Mouse (Mus musculus): ENCODE results near the gene Sash1. TPM values are rescaled to one million over a fixed set of nuclear protein-coding genes. Genes with fewer than 3 reads are reported as not detected.

Sash1 gene
- polyA plus RNA-seq, 1 experiment from 2014 or later: 2.6 TPM

DNA sequence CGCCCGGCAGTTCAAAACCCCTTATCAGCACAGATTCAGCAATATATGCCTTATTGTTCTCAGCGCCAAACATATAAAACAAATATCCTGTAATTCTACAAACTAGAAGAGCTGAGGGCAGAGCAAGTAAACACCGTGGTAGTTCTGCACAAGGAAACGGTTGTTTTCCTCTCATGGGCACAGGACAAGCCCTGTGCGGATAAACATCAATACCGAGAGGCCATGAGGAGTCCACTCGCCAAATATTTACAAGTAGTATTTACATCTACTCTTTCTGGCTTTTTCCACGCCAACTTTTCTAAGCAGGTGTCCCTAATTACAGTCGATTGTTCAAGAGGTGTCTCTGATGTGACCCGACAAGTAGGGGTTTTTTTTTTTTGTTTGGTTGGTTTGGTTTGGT lies 669 bp downstream of the Sash1 start:
- Histone ChIP-seq H3K27me3 (ENCODE audit: control insufficient read depth, insufficient read depth, low read length) (no peaks in the 10 kb centered on the region), H3K4me3 (ENCODE audit: low read length) (peak overlapping the region; percentile 63), H3K36me3 (ENCODE audit: control insufficient read depth, insufficient read depth) (no peaks in the 10 kb centered on the region), H3K4me1 (ENCODE audit: control insufficient read depth, insufficient read depth, low read length) (peaks cover 16% of the 10 kb centered on the region), H3K9ac (ENCODE audit: low read length) (peak overlapping the region; percentile 89), H3K27ac (ENCODE audit: low read length) (peak overlapping the region; percentile 98), H3K9me3 (replicated peaks; ENCODE audit: control insufficient read depth, low read length) (no peaks in the 10 kb centered on the region), H3K4me2 (ENCODE audit: low read depth, low read length) (peak overlapping the region; percentile 78)
- no peak for ATAC-seq (replicated peaks; ENCODE audit: extremely low read depth, insufficient read depth, low FRiP score)
- WGBS: 2% methylated on average over 11 of the region's 11 CpGs

DNA sequence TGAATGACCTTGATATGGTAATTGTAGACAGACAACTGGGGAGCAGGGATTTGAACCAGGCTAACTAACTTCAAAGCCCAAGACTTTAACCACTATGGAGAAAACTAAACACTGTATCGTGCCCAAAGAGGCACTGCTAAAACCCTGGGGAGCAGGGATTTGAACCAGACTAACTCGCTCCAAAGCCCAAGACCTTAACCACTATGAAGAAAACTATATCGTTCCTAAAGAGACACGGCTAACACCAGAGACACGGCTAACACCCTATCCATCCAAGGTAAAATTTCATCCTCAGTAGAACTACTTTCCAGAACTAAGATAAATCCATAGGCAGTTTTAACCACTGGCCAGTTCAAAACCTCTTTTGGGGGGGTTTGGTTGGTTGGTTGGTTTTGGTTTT lies 1.3 kb downstream of the Sash1 start:
- Histone ChIP-seq H3K36me3 (ENCODE audit: control insufficient read depth, insufficient read depth) (no peaks in the 10 kb centered on the region), H3K4me3 (ENCODE audit: low read length) (peak overlapping the region; percentile 63), H3K27me3 (ENCODE audit: control insufficient read depth, insufficient read depth, low read length) (no peaks in the 10 kb centered on the region), H3K4me2 (ENCODE audit: low read depth, low read length) (peak overlapping the region; percentile 78), H3K4me1 (ENCODE audit: control insufficient read depth, insufficient read depth, low read length) (peaks cover 16% of the 10 kb centered on the region), H3K9me3 (replicated peaks; ENCODE audit: control insufficient read depth, low read length) (no peaks in the 10 kb centered on the region), H3K27ac (ENCODE audit: low read length) (0 out of 2 replicates have a peak overlapping the region, but pooled peaks have one; percentile 98), H3K9ac (ENCODE audit: low read length) (0 out of 2 replicates have a peak overlapping the region, but pooled peaks have one; percentile 26)
- 43% methylated on average over 5 of the region's 5 CpGs for WGBS
- no peak for ATAC-seq (replicated peaks; ENCODE audit: extremely low read depth, insufficient read depth, low FRiP score)

DNA sequence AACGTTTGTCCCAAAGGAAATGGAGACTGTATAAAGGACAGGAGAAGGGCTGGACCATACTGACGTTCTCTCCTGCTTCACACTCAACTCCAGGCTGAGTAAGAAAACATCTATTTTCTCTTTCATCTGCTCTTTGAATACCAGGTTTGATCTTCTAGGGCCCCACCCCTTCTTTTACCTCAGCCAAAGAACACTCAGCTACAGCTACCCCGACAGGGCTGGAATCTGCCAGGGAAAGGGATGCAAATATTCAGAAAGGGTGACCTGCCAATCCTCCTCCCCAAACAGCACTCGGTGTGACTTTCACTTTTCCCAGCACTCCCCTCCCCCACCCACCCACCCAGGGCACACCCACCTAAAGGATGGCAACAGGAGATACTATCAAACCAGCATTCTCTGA lies 2.2 kb downstream of the Sash1 start:
- H3K4me3 ChIP-seq (ENCODE audit: low read length): peak overlapping the region; percentile 26
- H3K27me3 ChIP-seq (ENCODE audit: control insufficient read depth, insufficient read depth, low read length): no peaks in the 10 kb centered on the region
- no peak for ATAC-seq (replicated peaks; ENCODE audit: extremely low read depth, insufficient read depth, low FRiP score)
- 8% methylated on average over 4 of the region's 4 CpGs for WGBS
- no peak overlapping the region for H3K27ac ChIP-seq (ENCODE audit: low read length)
- peaks cover 16% of the 10 kb centered on the region for H3K4me1 ChIP-seq (ENCODE audit: control insufficient read depth, insufficient read depth, low read length)
- peak overlapping the region; percentile 61 for H3K4me2 ChIP-seq (ENCODE audit: low read depth, low read length)
- H3K9ac ChIP-seq (ENCODE audit: low read length): no peak overlapping the region
- H3K36me3 ChIP-seq (ENCODE audit: control insufficient read depth, insufficient read depth): no peaks in the 10 kb centered on the region
- no peaks in the 10 kb centered on the region for H3K9me3 ChIP-seq (replicated peaks; ENCODE audit: control insufficient read depth, low read length)

DNA sequence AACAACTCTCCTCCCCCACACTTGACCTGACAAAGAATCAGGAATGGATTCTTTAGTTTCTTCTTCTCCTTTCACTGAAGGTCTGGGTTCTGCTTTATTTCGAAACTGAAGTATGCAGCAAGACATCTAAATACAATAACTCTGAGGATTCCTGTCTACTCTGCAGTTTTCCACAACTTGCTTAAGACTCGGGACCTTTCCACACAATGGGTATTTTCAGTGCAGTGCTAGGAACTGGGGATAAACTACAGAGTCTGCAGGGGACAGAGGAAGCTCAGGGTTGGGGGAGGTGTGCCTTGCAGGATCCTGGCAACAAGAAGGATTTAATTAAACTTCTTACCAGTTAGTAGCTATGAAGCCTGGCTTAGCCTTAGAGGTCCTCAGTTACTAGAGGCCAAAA lies 4.1 kb downstream of the Sash1 start:
- Histone ChIP-seq H3K27ac (ENCODE audit: low read length) (no peak overlapping the region), H3K4me3 (ENCODE audit: low read length) (no peak overlapping the region), H3K9ac (ENCODE audit: low read length) (no peak overlapping the region), H3K27me3 (ENCODE audit: control insufficient read depth, insufficient read depth, low read length) (no peaks in the 10 kb centered on the region), H3K36me3 (ENCODE audit: control insufficient read depth, insufficient read depth) (peaks cover 2% of the 10 kb centered on the region; the same call in 1 of the 2 replicates), H3K9me3 (replicated peaks; ENCODE audit: control insufficient read depth, low read length) (0 out of 2 replicates have a peak, but pooled peaks cover 2% of the 10 kb centered on the region), H3K4me1 (ENCODE audit: control insufficient read depth, insufficient read depth, low read length) (peaks cover 12% of the 10 kb centered on the region), H3K4me2 (ENCODE audit: low read depth, low read length) (no peak overlapping the region)
- ATAC-seq (replicated peaks; ENCODE audit: extremely low read depth, insufficient read depth, low FRiP score): no peak
- WGBS: 52% methylated on average over 2 of the region's 2 CpGs

DNA sequence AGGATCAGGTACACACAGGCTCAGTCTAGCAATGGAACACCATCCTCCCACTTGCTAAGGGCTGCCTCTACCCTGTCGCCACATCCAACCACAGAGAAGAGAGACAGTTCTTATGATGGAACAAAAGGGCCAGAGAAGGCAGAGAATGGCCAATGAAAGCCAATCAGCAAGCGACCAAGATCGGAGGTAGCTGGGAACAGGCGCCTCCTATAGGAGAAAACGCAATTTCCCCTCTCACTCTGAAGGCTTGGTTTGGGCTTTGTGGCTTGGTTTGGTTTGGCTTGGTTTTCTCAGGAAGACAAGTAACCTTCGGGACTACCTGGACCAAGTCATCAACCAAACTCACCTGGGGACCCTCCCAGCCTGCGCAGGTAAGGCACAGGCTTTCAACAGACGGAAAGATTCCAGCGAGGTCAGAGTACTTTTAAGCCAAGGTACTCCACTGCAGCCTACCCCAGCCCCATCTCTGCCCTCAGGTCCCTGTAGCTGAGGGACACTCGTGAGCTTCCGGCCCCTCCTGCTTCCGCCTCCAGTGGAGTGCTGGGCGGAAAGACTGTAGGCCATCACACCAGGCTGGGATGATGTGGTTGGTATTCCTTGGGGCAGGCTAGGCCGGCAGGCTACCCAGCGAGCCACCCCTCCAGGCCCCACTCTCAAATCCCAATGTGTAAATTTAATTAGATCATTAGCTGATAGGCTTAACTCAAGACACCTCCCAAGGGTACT lies 4.8 kb downstream of the Sash1 start:
- H3K4me2 ChIP-seq (ENCODE audit: low read depth, low read length): no peak overlapping the region
- no peaks in the 10 kb centered on the region for H3K27me3 ChIP-seq (ENCODE audit: control insufficient read depth, insufficient read depth, low read length)
- peaks cover 2% of the 10 kb centered on the region; the same call in 1 of the 2 replicates for H3K36me3 ChIP-seq (ENCODE audit: control insufficient read depth, insufficient read depth)
- H3K9ac ChIP-seq (ENCODE audit: low read length): no peak overlapping the region
- no peak for ATAC-seq (replicated peaks; ENCODE audit: extremely low read depth, insufficient read depth, low FRiP score)
- 0 out of 2 replicates have a peak, but pooled peaks cover 2% of the 10 kb centered on the region for H3K9me3 ChIP-seq (replicated peaks; ENCODE audit: control insufficient read depth, low read length)
- peaks cover 12% of the 10 kb centered on the region for H3K4me1 ChIP-seq (ENCODE audit: control insufficient read depth, insufficient read depth, low read length)
- no peak overlapping the region for H3K27ac ChIP-seq (ENCODE audit: low read length)
- 74% methylated on average over 15 of the region's 15 CpGs for WGBS
- H3K4me3 ChIP-seq (ENCODE audit: low read length): no peak overlapping the region

DNA sequence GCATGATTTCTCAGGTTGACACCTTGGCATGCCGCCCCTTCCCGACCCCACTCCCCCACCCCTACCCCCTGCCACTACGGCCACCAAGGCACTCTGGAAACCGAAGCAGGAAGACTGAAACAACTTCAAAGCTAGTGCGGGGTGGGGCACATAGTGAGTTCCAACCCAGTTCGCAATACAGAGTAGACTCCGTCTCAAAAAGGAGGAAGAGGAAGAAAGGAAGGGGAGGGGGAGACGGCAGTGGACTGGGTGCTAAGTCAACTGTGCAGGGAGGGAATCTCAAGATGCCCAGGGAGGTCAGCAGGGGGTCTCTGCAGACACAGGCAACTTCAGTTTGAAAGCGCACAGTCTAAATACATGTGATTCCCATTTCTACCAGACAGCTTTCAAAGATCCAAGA lies 7.0 kb downstream of the Sash1 start:
- peak overlapping the region; percentile 15 for H3K4me2 ChIP-seq (ENCODE audit: low read depth, low read length)
- ATAC-seq (replicated peaks; ENCODE audit: extremely low read depth, insufficient read depth, low FRiP score): no peak
- 29% methylated on average over 9 of the region's 9 CpGs for WGBS
- H3K27me3 ChIP-seq (ENCODE audit: control insufficient read depth, insufficient read depth, low read length): no peaks in the 10 kb centered on the region
- peaks cover 7% of the 10 kb centered on the region for H3K4me1 ChIP-seq (ENCODE audit: control insufficient read depth, insufficient read depth, low read length)
- no peak overlapping the region for H3K4me3 ChIP-seq (ENCODE audit: low read length)
- H3K27ac ChIP-seq (ENCODE audit: low read length): no peak overlapping the region
- H3K9me3 ChIP-seq (replicated peaks; ENCODE audit: control insufficient read depth, low read length): 0 out of 2 replicates have a peak, but pooled peaks cover 2% of the 10 kb centered on the region
- no peak overlapping the region for H3K9ac ChIP-seq (ENCODE audit: low read length)
- peaks cover 2% of the 10 kb centered on the region; the same call in 1 of the 2 replicates for H3K36me3 ChIP-seq (ENCODE audit: control insufficient read depth, insufficient read depth)

DNA sequence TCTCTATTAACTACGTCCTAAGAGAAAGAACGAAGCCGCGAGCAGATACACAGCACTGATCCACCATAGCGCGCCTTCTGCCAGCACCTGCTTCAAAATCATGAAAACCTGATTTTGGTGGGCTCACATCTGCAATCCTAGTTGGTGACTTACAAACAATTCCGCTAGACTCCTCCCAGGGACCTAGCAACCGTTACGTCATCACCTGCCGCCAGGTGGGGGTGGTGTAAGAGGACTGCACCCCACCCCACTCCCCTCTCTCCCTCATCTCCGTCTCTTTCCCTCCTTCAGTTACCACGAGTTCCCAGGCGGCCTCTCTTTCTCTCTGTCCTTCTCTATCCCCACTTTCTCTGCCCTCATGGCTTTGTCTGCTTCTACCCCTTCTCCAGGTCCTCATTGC lies 7.5 kb downstream of the Sash1 start:
- Histone ChIP-seq H3K9ac (ENCODE audit: low read length) (no peak overlapping the region), H3K9me3 (replicated peaks; ENCODE audit: control insufficient read depth, low read length) (0 out of 2 replicates have a peak, but pooled peaks cover 2% of the 10 kb centered on the region), H3K4me3 (ENCODE audit: low read length) (no peak overlapping the region), H3K27ac (ENCODE audit: low read length) (no peak overlapping the region), H3K4me2 (ENCODE audit: low read depth, low read length) (peak overlapping the region; percentile 15), H3K36me3 (ENCODE audit: control insufficient read depth, insufficient read depth) (peaks cover 2% of the 10 kb centered on the region; the same call in 1 of the 2 replicates), H3K4me1 (ENCODE audit: control insufficient read depth, insufficient read depth, low read length) (peaks cover 3% of the 10 kb centered on the region), H3K27me3 (ENCODE audit: control insufficient read depth, insufficient read depth, low read length) (no peaks in the 10 kb centered on the region)
- no peak for ATAC-seq (replicated peaks; ENCODE audit: extremely low read depth, insufficient read depth, low FRiP score)
- 71% methylated on average over 13 of the region's 13 CpGs for WGBS

DNA sequence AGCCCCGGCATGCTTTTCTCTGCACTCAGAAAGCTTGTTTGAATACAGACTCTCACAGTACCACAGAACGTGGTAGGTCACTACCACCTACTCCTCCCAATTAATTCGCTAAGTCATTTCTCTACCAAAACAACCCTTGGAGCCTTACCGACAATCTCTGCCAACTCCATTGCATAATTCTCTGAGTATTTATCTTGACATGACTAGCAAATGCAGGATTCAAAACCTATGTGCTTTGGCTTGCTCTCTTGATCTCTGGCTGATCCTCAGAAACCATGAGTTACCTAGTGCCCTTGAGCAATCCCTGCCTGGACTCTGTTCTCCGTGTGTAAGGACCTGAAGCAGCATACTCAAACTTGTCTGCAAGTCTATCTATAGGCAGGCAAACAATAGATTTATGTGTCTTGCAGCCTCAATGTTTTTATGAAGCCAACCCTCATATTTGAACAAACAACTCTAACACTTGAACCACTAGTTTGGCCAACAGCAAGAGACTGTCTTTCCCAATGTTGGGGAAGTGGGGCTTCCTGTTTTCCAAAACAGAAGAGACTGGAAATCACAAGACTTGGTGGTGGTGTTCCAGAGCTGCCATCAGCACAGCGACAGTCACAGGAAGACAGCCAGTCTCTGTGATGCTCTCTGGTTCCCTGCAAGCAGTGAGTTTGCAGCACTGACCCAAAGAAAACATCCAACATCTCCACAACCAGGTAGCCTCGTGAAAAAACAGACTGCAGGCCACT lies 12.1 kb downstream of the Sash1 start:
- Histone ChIP-seq H3K27me3 (ENCODE audit: control insufficient read depth, insufficient read depth, low read length) (no peaks in the 10 kb centered on the region), H3K36me3 (ENCODE audit: control insufficient read depth, insufficient read depth) (peaks cover 2% of the 10 kb centered on the region; the same call in 1 of the 2 replicates), H3K4me2 (ENCODE audit: low read depth, low read length) (no peak overlapping the region), H3K9ac (ENCODE audit: low read length) (no peak overlapping the region), H3K27ac (ENCODE audit: low read length) (no peak overlapping the region; the same call in 1 of the 2 replicates), H3K9me3 (replicated peaks; ENCODE audit: control insufficient read depth, low read length) (0 out of 2 replicates have a peak, but pooled peaks cover 2% of the 10 kb centered on the region), H3K4me3 (ENCODE audit: low read length) (no peak overlapping the region), H3K4me1 (ENCODE audit: control insufficient read depth, insufficient read depth, low read length) (no peaks in the 10 kb centered on the region)
- ATAC-seq (replicated peaks; ENCODE audit: extremely low read depth, insufficient read depth, low FRiP score): no peak
- 61% methylated on average over 7 of the region's 7 CpGs for WGBS

DNA sequence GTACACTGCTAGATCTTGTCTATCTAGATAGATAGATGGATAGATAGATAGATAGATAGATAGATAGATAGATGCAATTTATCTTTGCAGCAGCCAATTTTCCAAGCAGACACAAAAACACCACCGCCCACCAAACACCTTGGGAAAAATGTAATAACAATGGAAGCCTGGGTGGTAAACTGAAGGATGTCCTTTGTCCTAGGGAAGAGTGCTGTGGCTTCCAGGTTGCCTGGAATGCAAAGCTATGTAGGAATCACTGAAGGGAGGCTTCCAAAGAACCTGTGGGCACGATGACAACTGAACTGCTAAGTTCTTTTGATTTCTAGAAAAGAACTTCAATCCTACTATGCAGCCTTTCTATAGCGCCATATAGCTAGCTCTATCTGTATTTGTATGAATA lies 13.1 kb downstream of the Sash1 start:
- no peak overlapping the region for H3K4me2 ChIP-seq (ENCODE audit: low read depth, low read length)

More for the DNA sequence above, 13.1 kb downstream of the Sash1 start:
- Histone ChIP-seq H3K36me3 (ENCODE audit: control insufficient read depth, insufficient read depth) (peaks cover 2% of the 10 kb centered on the region; the same call in 1 of the 2 replicates), H3K9me3 (replicated peaks; ENCODE audit: control insufficient read depth, low read length) (0 out of 2 replicates have a peak, but pooled peaks cover 2% of the 10 kb centered on the region), H3K27ac (ENCODE audit: low read length) (no peak overlapping the region), H3K4me1 (ENCODE audit: control insufficient read depth, insufficient read depth, low read length) (no peaks in the 10 kb centered on the region), H3K9ac (ENCODE audit: low read length) (no peak overlapping the region), H3K27me3 (ENCODE audit: control insufficient read depth, insufficient read depth, low read length) (no peaks in the 10 kb centered on the region), H3K4me3 (ENCODE audit: low read length) (no peak overlapping the region)
- no peak for ATAC-seq (replicated peaks; ENCODE audit: extremely low read depth, insufficient read depth, low FRiP score)
- 92% methylated on average over 3 of the region's 3 CpGs for WGBS
